ENCODE assay signal across 8 mouse cellular contexts in genomic region chr11:23008181-23008823, GRCm38 (mm10). TPM values are rescaled to one million over a fixed set of nuclear protein-coding genes. Genes with fewer than 3 reads are reported as not detected.
A peak's percentile ranks its signal among the peaks of the same experiment; 100 is the strongest.
DNase-seq lines count a peak whose midpoint lies in the region; ATAC-seq and TF ChIP-seq lines count a peak whose summit lies in the region.

No protein-coding gene starts in this region.

- peak overlapping the region; percentile 70 for H3K27ac ChIP-seq in embryonic facial prominence, embryonic 11.5 days (replicated peaks; ENCODE audit: low read depth, low read length)
- H3K27ac ChIP-seq in kidney, adult 2 months (ENCODE audit: insufficient read depth, low read depth, low read length), result peak overlapping the region; percentile 77
- peak overlapping the region; percentile 90 for H3K27ac ChIP-seq in limb, embryonic 12.5 days
- peak overlapping the region; percentile 96 for H3K27ac ChIP-seq in midbrain, embryonic 14.5 days (replicated peaks; ENCODE audit: low read depth, low read length)

- peak; percentile 95 for ATAC-seq in embryonic facial prominence, embryonic 11.5 days (replicated peaks; ENCODE audit: insufficient number of reproducible peaks, low FRiP score, low TSS enrichment, low read depth)
- ATAC-seq in limb, embryonic 12.5 days (ENCODE audit: insufficient number of reproducible peaks, insufficient read depth, low FRiP score, low TSS enrichment, low read depth), result peak; percentile 94
- ATAC-seq in midbrain, embryonic 14.5 days (ENCODE audit: low FRiP score, low TSS enrichment), result peak; percentile 95

- peak overlapping the region; percentile 81 for H3K4me2 ChIP-seq in embryonic facial prominence, embryonic 11.5 days (ENCODE audit: low read depth, low read length)
- H3K4me2 ChIP-seq in limb, embryonic 12.5 days, result peak overlapping the region; percentile 74
- H3K4me2 ChIP-seq in midbrain, embryonic 14.5 days (ENCODE audit: low read length), result peak overlapping the region; percentile 68

- H3K9ac ChIP-seq in embryonic facial prominence, embryonic 11.5 days (replicated peaks; ENCODE audit: low read length), result peak overlapping the region; percentile 72
- H3K9ac ChIP-seq in limb, embryonic 12.5 days (replicated peaks), result peak overlapping the region; percentile 66
- peak overlapping the region; percentile 61 for H3K9ac ChIP-seq in midbrain, embryonic 14.5 days (replicated peaks; ENCODE audit: low read length)

- DNase-seq in 3134 (ENCODE audit: extremely low read depth, insufficient read length, low spot score), result peak; percentile 94
- DNase-seq in adrenal gland, postnatal 25 days, result peak; percentile 87
- DNase-seq in embryonic facial prominence, embryonic 11.5 days (ENCODE audit: low spot score), result peak; percentile 92
- peak; percentile 85 to 87 for DNase-seq in heart, adult 18-20 months
- DNase-seq in kidney, adult 2 months, result peak; percentile 92
- DNase-seq in midbrain, embryonic 14.5 days, result peak; percentile 95
- DNase-seq in spleen, adult 12 weeks (ENCODE audit: low spot score), result peak; percentile 73

- 0 out of 2 replicates have a peak, but pooled peaks have one; percentile 14 for TF ChIP-seq CTCF in kidney, adult 2 months (conservative IDR thresholded peaks at IDR 0.05; ENCODE audit: insufficient read depth, insufficient read length, low read depth, low read length)

- H3K9me3 ChIP-seq in embryonic facial prominence, embryonic 11.5 days (replicated peaks; ENCODE audit: control insufficient read depth, low read length), result no peaks in the 10 kb centered on the region
- H3K9me3 ChIP-seq in limb, embryonic 12.5 days, result no peaks in the 10 kb centered on the region
- no peaks in the 10 kb centered on the region for H3K9me3 ChIP-seq in midbrain, embryonic 14.5 days (ENCODE audit: control insufficient read depth, low read length)

- TF ChIP-seq POLR2A in kidney, adult 2 months (IDR thresholded peaks at IDR 0.05; ENCODE audit: low read depth, low read length), result no peak

- no peaks in the 10 kb centered on the region for H3K4me1 ChIP-seq in embryonic facial prominence, embryonic 11.5 days (ENCODE audit: control insufficient read depth, insufficient read depth, low read length)
- H3K4me1 ChIP-seq in kidney, adult 2 months (ENCODE audit: control insufficient read depth, insufficient read depth, low read length), result peaks cover 4% of the 10 kb centered on the region; the same call in 1 of the 2 replicates
- no peaks in the 10 kb centered on the region for H3K4me1 ChIP-seq in limb, embryonic 12.5 days (replicated peaks)
- H3K4me1 ChIP-seq in midbrain, embryonic 14.5 days (ENCODE audit: control insufficient read depth, insufficient read depth, low read length), result peaks cover 7% of the 10 kb centered on the region

- no peaks in the 10 kb centered on the region for H3K27me3 ChIP-seq in embryonic facial prominence, embryonic 11.5 days (ENCODE audit: control insufficient read depth, insufficient read depth, low read length)
- H3K27me3 ChIP-seq in kidney, adult 2 months (replicated peaks; ENCODE audit: control insufficient read depth, insufficient read depth, low read length), result no peaks in the 10 kb centered on the region
- H3K27me3 ChIP-seq in limb, embryonic 12.5 days, result no peaks in the 10 kb centered on the region
- no peaks in the 10 kb centered on the region for H3K27me3 ChIP-seq in midbrain, embryonic 14.5 days (ENCODE audit: control insufficient read depth, insufficient read depth, low read length)

- under 1% methylated on average over 40 of the region's 40 CpGs for WGBS in embryonic facial prominence, embryonic 11.5 days
- WGBS in kidney, adult 2 months, result 1% methylated on average over 40 of the region's 40 CpGs
- under 1% methylated on average over 40 of the region's 40 CpGs for WGBS in limb, embryonic 12.5 days
- under 1% methylated on average over 40 of the region's 40 CpGs for WGBS in midbrain, embryonic 14.5 days

- peak overlapping the region; percentile 55 for H3K4me3 ChIP-seq in embryonic facial prominence, embryonic 11.5 days (ENCODE audit: low read depth, low read length)
- peak overlapping the region; percentile 82 for H3K4me3 ChIP-seq in kidney, adult 2 months (ENCODE audit: insufficient read depth, low read depth, low read length)
- H3K4me3 ChIP-seq in limb, embryonic 12.5 days (replicated peaks), result peak overlapping the region; percentile 57
- H3K4me3 ChIP-seq in midbrain, embryonic 14.5 days (replicated peaks; ENCODE audit: low read depth, low read length), result peak overlapping the region; percentile 47

- peaks cover 5% of the 10 kb centered on the region for H3K36me3 ChIP-seq in embryonic facial prominence, embryonic 11.5 days (replicated peaks; ENCODE audit: control insufficient read depth, insufficient read depth, low read depth, low read length)
- peaks cover 7% of the 10 kb centered on the region for H3K36me3 ChIP-seq in kidney, adult 2 months (ENCODE audit: control insufficient read depth, insufficient read depth, low read length)
- H3K36me3 ChIP-seq in limb, embryonic 12.5 days, result peaks cover 21% of the 10 kb centered on the region
- H3K36me3 ChIP-seq in midbrain, embryonic 14.5 days (ENCODE audit: control insufficient read depth, insufficient read depth, low read length), result peaks cover 25% of the 10 kb centered on the region

RNA-seq across cellular contexts. Expression of gene Fam161a, which starts 1.0 kb away (rescaled TPM):
- total RNA-seq in adrenal gland, postnatal 25 days (2021), result 18.6 and 22.4 TPM in 2 replicates
- 2.5 and 4.1 TPM in 2 replicates for polyA plus RNA-seq in embryonic facial prominence, embryonic 11.5 days (2014; fragmentation: Nextera tagmentation; extraction: Ambion mirVana)
- 1 to 10 TPM; 1.3 to 2.6 TPM for total RNA-seq in heart, adult 18-20 months (2021)
- polyA plus RNA-seq in kidney, adult 2 months (2012; rRNA removed), result 2.5 and 4.0 TPM in 2 replicates
- 2.3 and 3.3 TPM in 2 replicates for polyA plus RNA-seq in limb, embryonic 12.5 days (2016; fragmentation: Nextera tagmentation; extraction: Ambion mirVana)
- polyA plus RNA-seq in midbrain, embryonic 14.5 days (2014; fragmentation: Nextera tagmentation; extraction: Ambion mirVana), result 3.7 and 5.1 TPM in 2 replicates

RNA-seq across cellular contexts. Expression of gene Cct4, which starts 18.0 kb away (rescaled TPM):
- total RNA-seq in adrenal gland, postnatal 25 days (2021), result 154 and 188 TPM in 2 replicates
- 458 and 477 TPM in 2 replicates for polyA plus RNA-seq in embryonic facial prominence, embryonic 11.5 days (2014; fragmentation: Nextera tagmentation; extraction: Ambion mirVana)
- 100 to 1,000 TPM; 136 to 137 TPM for total RNA-seq in heart, adult 18-20 months (2021)
- polyA plus RNA-seq in kidney, adult 2 months (2012; rRNA removed), result 109 and 148 TPM in 2 replicates
- 325 and 347 TPM in 2 replicates for polyA plus RNA-seq in limb, embryonic 12.5 days (2016; fragmentation: Nextera tagmentation; extraction: Ambion mirVana)
- polyA plus RNA-seq in midbrain, embryonic 14.5 days (2014; fragmentation: Nextera tagmentation; extraction: Ambion mirVana), result 287 and 336 TPM in 2 replicates

RNA-seq across cellular contexts. Expression of gene Commd1, which starts 26.1 kb away (rescaled TPM):
- total RNA-seq in adrenal gland, postnatal 25 days (2021), result 97.9 and 109 TPM in 2 replicates
- polyA plus RNA-seq in embryonic facial prominence, embryonic 11.5 days (2014; fragmentation: Nextera tagmentation; extraction: Ambion mirVana), result 402 and 452 TPM in 2 replicates
- 100 to 1,000 TPM; 154 to 162 TPM for total RNA-seq in heart, adult 18-20 months (2021)
- 23.5 and 35.7 TPM in 2 replicates for polyA plus RNA-seq in kidney, adult 2 months (2012; rRNA removed)
- 382 and 388 TPM in 2 replicates for polyA plus RNA-seq in limb, embryonic 12.5 days (2016; fragmentation: Nextera tagmentation; extraction: Ambion mirVana)
- 266 and 270 TPM in 2 replicates for polyA plus RNA-seq in midbrain, embryonic 14.5 days (2014; fragmentation: Nextera tagmentation; extraction: Ambion mirVana)

RNA-seq across cellular contexts. Expression of gene Gm28048, which starts 26.4 kb away (rescaled TPM):
- total RNA-seq in adrenal gland, postnatal 25 days (2021), result 52.3 and 54.2 TPM in 2 replicates
- polyA plus RNA-seq in embryonic facial prominence, embryonic 11.5 days (2014; fragmentation: Nextera tagmentation; extraction: Ambion mirVana), result 9.5 and 9.8 TPM in 2 replicates
- total RNA-seq in heart, adult 18-20 months (2021), result 1 to 10 TPM; 4.7 to 5.3 TPM
- polyA plus RNA-seq in kidney, adult 2 months (2012; rRNA removed), result 1.4 and 1.7 TPM in 2 replicates
- 5.9 and 6.5 TPM in 2 replicates for polyA plus RNA-seq in limb, embryonic 12.5 days (2016; fragmentation: Nextera tagmentation; extraction: Ambion mirVana)
- 2.6 and 4.5 TPM in 2 replicates for polyA plus RNA-seq in midbrain, embryonic 14.5 days (2014; fragmentation: Nextera tagmentation; extraction: Ambion mirVana)

RNA-seq across cellular contexts. Expression of gene Zrsr1, which starts 36.5 kb away (rescaled TPM):
- total RNA-seq in adrenal gland, postnatal 25 days (2021), result 30.7 and 31.0 TPM in 2 replicates
- 4.8 TPM in 2 replicates for polyA plus RNA-seq in embryonic facial prominence, embryonic 11.5 days (2014; fragmentation: Nextera tagmentation; extraction: Ambion mirVana)
- total RNA-seq in heart, adult 18-20 months (2021), result 10 to 100 TPM; 18.5 to 19.3 TPM
- 5.9 and 6.1 TPM in 2 replicates for polyA plus RNA-seq in kidney, adult 2 months (2012; rRNA removed)
- polyA plus RNA-seq in limb, embryonic 12.5 days (2016; fragmentation: Nextera tagmentation; extraction: Ambion mirVana), result 2.9 and 3.0 TPM in 2 replicates
- 4.7 and 5.8 TPM in 2 replicates for polyA plus RNA-seq in midbrain, embryonic 14.5 days (2014; fragmentation: Nextera tagmentation; extraction: Ambion mirVana)

Comparison
In these comparisons a context has a peak if more than half of its experiments do, and no peak if none do; other contexts are left out.
1. Peak in every context shown above with its lines: DNase-seq, ATAC-seq, H3K4me3 ChIP-seq and H3K27ac ChIP-seq.